Mouse (Mus musculus): Measurements from ENCODE around the gene Ackr2. TPM values are rescaled to one million over a fixed set of nuclear protein-coding genes. Genes with fewer than 3 reads are reported as not detected.

Gene Ackr2
- polyA plus RNA-seq, 1 experiment from 2014 or later: 0.62 TPM

DNA sequence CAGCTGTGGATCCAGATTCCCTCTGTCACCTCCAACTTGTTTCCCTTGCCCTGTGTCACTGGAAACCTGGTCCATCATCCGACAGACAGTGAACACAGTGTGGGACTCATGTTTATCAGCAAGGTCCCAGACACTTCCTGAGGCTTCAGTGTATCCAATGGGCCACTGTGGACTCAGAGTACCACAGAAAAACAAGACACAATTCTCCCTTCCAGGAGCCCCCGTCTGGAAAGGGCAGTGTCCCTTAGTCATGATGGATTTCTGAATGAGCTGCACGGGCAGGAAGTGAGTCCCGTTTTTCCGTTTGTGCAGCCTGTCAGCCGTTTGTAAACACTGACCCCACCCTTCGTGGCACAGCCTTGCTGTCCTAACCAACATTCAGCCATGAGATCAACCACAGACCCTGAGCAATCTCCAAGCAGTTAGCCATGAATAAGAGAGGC is 16.1 kb upstream of the Ackr2 start:
- WGBS: 30% methylated on average over 7 of the region's 7 CpGs
- Histone ChIP-seq H3K4me3 (ENCODE audit: low read length) (no peak overlapping the region), H3K4me2 (ENCODE audit: low read depth, low read length) (no peak overlapping the region), H3K36me3 (ENCODE audit: control insufficient read depth, insufficient read depth, low read length) (no peaks in the 10 kb centered on the region), H3K9me3 (ENCODE audit: control insufficient read depth, low read length) (no peaks in the 10 kb centered on the region), H3K4me1 (ENCODE audit: control insufficient read depth, insufficient read depth, low read length) (0 out of 2 replicates have a peak, but pooled peaks cover 2% of the 10 kb centered on the region), H3K9ac (ENCODE audit: low read depth, low read length) (no peak overlapping the region), H3K27me3 (replicated peaks; ENCODE audit: control insufficient read depth, insufficient read depth, low read length) (no peaks in the 10 kb centered on the region), H3K27ac (ENCODE audit: low read length) (no peak overlapping the region)
- ATAC-seq: no peak

GRCm38 (mm10) chr9:121889927-121890440 is 8.2 kb upstream of the Ackr2 start:
- Histone ChIP-seq H3K9me3 (ENCODE audit: control insufficient read depth, low read length) (no peaks in the 10 kb centered on the region), H3K4me2 (ENCODE audit: low read depth, low read length) (no peak overlapping the region), H3K4me3 (ENCODE audit: low read length) (no peak overlapping the region), H3K4me1 (ENCODE audit: control insufficient read depth, insufficient read depth, low read length) (peaks cover 9% of the 10 kb centered on the region; the same call in 1 of the 2 replicates), H3K27me3 (replicated peaks; ENCODE audit: control insufficient read depth, insufficient read depth, low read length) (no peaks in the 10 kb centered on the region), H3K9ac (ENCODE audit: low read depth, low read length) (no peak overlapping the region), H3K36me3 (ENCODE audit: control insufficient read depth, insufficient read depth, low read length) (no peaks in the 10 kb centered on the region), H3K27ac (ENCODE audit: low read length) (no peak overlapping the region)
- 50% methylated on average over 4 of the region's 4 CpGs for WGBS
- ATAC-seq: no peak

GRCm38 (mm10) chr9:121890441-121890941 is 7.7 kb upstream of the Ackr2 start:
- Histone ChIP-seq H3K9ac (ENCODE audit: low read depth, low read length) (no peak overlapping the region), H3K36me3 (ENCODE audit: control insufficient read depth, insufficient read depth, low read length) (no peaks in the 10 kb centered on the region), H3K4me1 (ENCODE audit: control insufficient read depth, insufficient read depth, low read length) (peaks cover 9% of the 10 kb centered on the region; the same call in 1 of the 2 replicates), H3K4me2 (ENCODE audit: low read depth, low read length) (peak overlapping the region; percentile 8; the same call in 1 of the 2 replicates), H3K27me3 (replicated peaks; ENCODE audit: control insufficient read depth, insufficient read depth, low read length) (no peaks in the 10 kb centered on the region), H3K27ac (ENCODE audit: low read length) (no peak overlapping the region), H3K9me3 (ENCODE audit: control insufficient read depth, low read length) (no peaks in the 10 kb centered on the region), H3K4me3 (ENCODE audit: low read length) (no peak overlapping the region)
- ATAC-seq: peak; percentile 59
- 21% methylated on average over 18 of the region's 18 CpGs for WGBS

DNA sequence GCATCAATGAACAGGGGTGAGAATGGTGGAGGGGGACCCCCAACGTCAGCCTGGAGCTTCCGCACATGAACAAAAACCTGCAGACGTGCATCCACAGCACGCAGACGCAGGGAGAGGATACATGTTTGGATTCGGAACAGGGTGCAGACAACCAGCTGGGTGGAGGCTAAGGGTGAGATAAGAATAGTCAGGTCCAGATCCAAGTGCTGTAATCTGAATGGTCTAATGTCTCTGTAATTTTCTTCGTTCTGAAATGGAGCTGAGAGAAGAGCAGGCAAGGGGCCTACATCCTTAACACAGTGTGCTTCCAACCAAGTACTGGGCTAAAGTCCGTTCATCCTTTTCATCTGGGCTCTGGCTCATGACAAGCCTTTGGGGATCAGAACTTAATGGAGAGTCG is 6.9 kb upstream of the Ackr2 start:
- Histone ChIP-seq H3K27ac (ENCODE audit: low read length) (no peak overlapping the region), H3K4me1 (ENCODE audit: control insufficient read depth, insufficient read depth, low read length) (peaks cover 9% of the 10 kb centered on the region; the same call in 1 of the 2 replicates), H3K4me2 (ENCODE audit: low read depth, low read length) (no peak overlapping the region), H3K9ac (ENCODE audit: low read depth, low read length) (no peak overlapping the region), H3K9me3 (ENCODE audit: control insufficient read depth, low read length) (no peaks in the 10 kb centered on the region), H3K4me3 (ENCODE audit: low read length) (no peak overlapping the region), H3K27me3 (replicated peaks; ENCODE audit: control insufficient read depth, insufficient read depth, low read length) (no peaks in the 10 kb centered on the region), H3K36me3 (ENCODE audit: control insufficient read depth, insufficient read depth, low read length) (no peaks in the 10 kb centered on the region)
- no peak for ATAC-seq
- WGBS: 87% methylated on average over 9 of the region's 9 CpGs

- Histone ChIP-seq H3K4me2 (ENCODE audit: low read depth, low read length) (no peak overlapping the region), H3K27me3 (replicated peaks; ENCODE audit: control insufficient read depth, insufficient read depth, low read length) (no peaks in the 10 kb centered on the region), H3K27ac (ENCODE audit: low read length) (no peak overlapping the region), H3K36me3 (ENCODE audit: control insufficient read depth, insufficient read depth, low read length) (no peaks in the 10 kb centered on the region), H3K9ac (ENCODE audit: low read depth, low read length) (no peak overlapping the region), H3K4me3 (ENCODE audit: low read length) (no peak overlapping the region), H3K9me3 (ENCODE audit: control insufficient read depth, low read length) (no peaks in the 10 kb centered on the region), H3K4me1 (ENCODE audit: control insufficient read depth, insufficient read depth, low read length) (peaks cover 11% of the 10 kb centered on the region)
- no peak for ATAC-seq
- WGBS: 83% methylated on average over 12 of the region's 12 CpGs
Observed at GRCm38 (mm10) chr9:121892057-121892687, 6.0 kb upstream of the Ackr2 start.

DNA sequence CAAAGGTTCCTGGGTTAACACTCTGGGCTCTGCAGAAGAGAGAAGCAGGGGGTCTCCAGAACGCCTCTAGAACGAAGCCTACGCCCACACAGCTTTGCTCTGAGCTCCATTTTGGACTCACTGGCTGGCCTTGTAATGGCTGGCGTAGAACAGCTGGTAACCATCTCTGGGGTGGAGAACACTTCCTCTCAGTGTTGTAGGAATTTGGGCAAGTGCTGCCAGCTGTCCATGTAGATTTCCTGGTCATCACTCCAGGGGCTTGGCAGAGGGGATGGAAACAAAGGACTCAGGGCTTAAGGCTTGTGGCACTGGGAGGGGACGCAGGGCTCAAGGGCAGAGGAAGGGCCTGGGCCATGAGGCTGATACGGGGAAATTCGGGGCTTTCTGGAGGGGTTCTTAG is 3.7 kb upstream of the Ackr2 start:
- no peak overlapping the region for H3K9ac ChIP-seq (ENCODE audit: low read depth, low read length)
- no peaks in the 10 kb centered on the region for H3K27me3 ChIP-seq (replicated peaks; ENCODE audit: control insufficient read depth, insufficient read depth, low read length)
- no peak overlapping the region for H3K4me2 ChIP-seq (ENCODE audit: low read depth, low read length)
- H3K27ac ChIP-seq (ENCODE audit: low read length): no peak overlapping the region
- ATAC-seq: no peak
- no peaks in the 10 kb centered on the region for H3K36me3 ChIP-seq (ENCODE audit: control insufficient read depth, insufficient read depth, low read length)
- WGBS: 80% methylated on average over 7 of the region's 7 CpGs
- H3K9me3 ChIP-seq (ENCODE audit: control insufficient read depth, low read length): no peaks in the 10 kb centered on the region
- no peak overlapping the region for H3K4me3 ChIP-seq (ENCODE audit: low read length)
- H3K4me1 ChIP-seq (ENCODE audit: control insufficient read depth, insufficient read depth, low read length): peaks cover 12% of the 10 kb centered on the region

GRCm38 (mm10) chr9:121895392-121895993 is 2.7 kb upstream of the Ackr2 start:
- no peak overlapping the region for H3K4me2 ChIP-seq (ENCODE audit: low read depth, low read length)
- H3K36me3 ChIP-seq (ENCODE audit: control insufficient read depth, insufficient read depth, low read length): no peaks in the 10 kb centered on the region
- H3K4me3 ChIP-seq (ENCODE audit: low read length): no peak overlapping the region
- no peak overlapping the region for H3K9ac ChIP-seq (ENCODE audit: low read depth, low read length)
- peaks cover 8% of the 10 kb centered on the region for H3K4me1 ChIP-seq (ENCODE audit: control insufficient read depth, insufficient read depth, low read length)
- H3K27ac ChIP-seq (ENCODE audit: low read length): no peak overlapping the region
- no peaks in the 10 kb centered on the region for H3K9me3 ChIP-seq (ENCODE audit: control insufficient read depth, low read length)
- H3K27me3 ChIP-seq (replicated peaks; ENCODE audit: control insufficient read depth, insufficient read depth, low read length): no peaks in the 10 kb centered on the region
- ATAC-seq: no peak
- 60% methylated on average over 7 of the region's 7 CpGs for WGBS

DNA sequence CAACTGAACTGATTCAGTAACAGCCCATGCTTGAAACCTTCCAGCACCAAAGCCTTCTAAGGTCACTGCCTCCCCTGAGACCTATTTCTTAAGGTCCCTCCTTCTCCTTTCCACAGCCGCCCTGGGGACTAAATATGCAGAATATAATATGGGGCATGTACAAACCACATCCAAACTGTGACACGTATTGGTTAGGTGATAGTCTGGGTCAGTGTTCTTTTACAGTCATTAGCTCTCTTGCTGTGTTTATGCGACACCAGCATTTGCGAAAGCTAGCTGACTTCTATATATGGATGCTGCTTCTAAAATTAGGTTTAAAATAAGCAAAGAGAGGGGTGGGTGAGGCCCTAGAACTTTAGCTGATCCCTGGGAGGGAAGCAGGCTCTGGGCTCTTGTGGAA is 1.3 kb upstream of the Ackr2 start:
- Histone ChIP-seq H3K4me3 (ENCODE audit: low read length) (no peak overlapping the region), H3K4me2 (ENCODE audit: low read depth, low read length) (no peak overlapping the region), H3K4me1 (ENCODE audit: control insufficient read depth, insufficient read depth, low read length) (peaks cover 6% of the 10 kb centered on the region; the same call in 1 of the 2 replicates), H3K27ac (ENCODE audit: low read length) (peak overlapping the region; percentile 69), H3K27me3 (replicated peaks; ENCODE audit: control insufficient read depth, insufficient read depth, low read length) (no peaks in the 10 kb centered on the region), H3K36me3 (ENCODE audit: control insufficient read depth, insufficient read depth, low read length) (no peaks in the 10 kb centered on the region), H3K9ac (ENCODE audit: low read depth, low read length) (peak overlapping the region; percentile 21; the same call in 1 of the 2 replicates), H3K9me3 (ENCODE audit: control insufficient read depth, low read length) (no peaks in the 10 kb centered on the region)
- 56% methylated on average over 4 of the region's 4 CpGs for WGBS
- ATAC-seq: no peak

- Histone ChIP-seq H3K4me2 (ENCODE audit: low read depth, low read length) (no peak overlapping the region), H3K9ac (ENCODE audit: low read depth, low read length) (no peak overlapping the region), H3K36me3 (ENCODE audit: control insufficient read depth, insufficient read depth, low read length) (no peaks in the 10 kb centered on the region), H3K4me3 (ENCODE audit: low read length) (no peak overlapping the region), H3K4me1 (ENCODE audit: control insufficient read depth, insufficient read depth, low read length) (peaks cover 6% of the 10 kb centered on the region; the same call in 1 of the 2 replicates), H3K9me3 (ENCODE audit: control insufficient read depth, low read length) (no peaks in the 10 kb centered on the region), H3K27me3 (replicated peaks; ENCODE audit: control insufficient read depth, insufficient read depth, low read length) (no peaks in the 10 kb centered on the region), H3K27ac (ENCODE audit: low read length) (no peak overlapping the region)
- no peak for ATAC-seq
- 60% methylated on average over 6 of the region's 6 CpGs for WGBS
Observed at GRCm38 (mm10) chr9:121899306-121899705, 1.2 kb downstream of the Ackr2 start.

Data from intestine, embryonic 16.5 days (tissue).